Mouse (Mus musculus) forebrain, embryonic 12.5 days (tissue): ENCODE measurements around the gene Mcoln2. TPM values are rescaled to one million over a fixed set of nuclear protein-coding genes. Genes with fewer than 3 reads are reported as not detected.
"Not testable (repeated sequence)": the region's sequence is repeated elsewhere in the genome, so short reads cannot be mapped to it uniquely, and the experiment has no call there.

Source experiments
- ATAC-seq: fragments of 200-750 bp; cut with Nextera tagmentation; 2 replicates; pipeline ENCODE4 v1.8.0; 2017; ENCODE audit warnings: moderate TSS enrichment; ENCODE audit not compliant: low FRiP score
- H3K27ac ChIP-seq: fragments of 300-500 bp; sonication (generic); 2 replicates; pipeline ENCODE4 v1.5.1; 2016; ENCODE audit warnings: mild to moderate bottlenecking
- H3K27me3 ChIP-seq: fragments of 300-500 bp; sonication (generic); 2 replicates; pipeline ENCODE4 v1.6.1; 2016; ENCODE audit warnings: mild to moderate bottlenecking
- H3K36me3 ChIP-seq: fragments of 300-500 bp; sonication (generic); replicated peaks from 2 replicates; pipeline ENCODE4 v1.6.1; 2016; ENCODE audit warnings: mild to moderate bottlenecking
- H3K4me1 ChIP-seq: fragments of 300-500 bp; sonication (generic); 2 replicates; pipeline ENCODE4 v1.6.1; 2016
- H3K4me2 ChIP-seq: fragments of 300-500 bp; sonication (generic); 2 replicates; pipeline ENCODE4 v1.6.1; 2016; ENCODE audit warnings: mild to moderate bottlenecking, moderate library complexity
- H3K4me3 ChIP-seq: fragments of 300-500 bp; sonication (generic); replicated peaks from 2 replicates; pipeline ENCODE4 v1.5.1; 2016; ENCODE audit warnings: mild to moderate bottlenecking
- H3K9ac ChIP-seq: fragments of 300-500 bp; sonication (generic); 2 replicates; pipeline ENCODE4 v1.6.1; 2016; ENCODE audit warnings: mild to moderate bottlenecking
- H3K9me3 ChIP-seq: fragments of 300-500 bp; sonication (generic); 2 replicates; pipeline ENCODE4 v1.6.1; 2016
- WGBS: fragments of 180-500 bp; shearing (Covaris S2); methylation state at CpG from one replicate; pipeline ENCODE4 v1.1.7; 2016; 5-methylcytosine and 5-hydroxymethylcytosine counted together
- polyA plus RNA-seq: library from polyadenylated mRNA; unstranded; fragments of >200 nt; fragmentation: Nextera tagmentation; extraction: Ambion mirVana; gene quantifications from 2 replicates; pipeline ENCODE4 v1.2.1, GENCODE M21; 2016

Mcoln2 gene
- polyA plus RNA-seq, 1 experiment from 2014 or later, result 0.20 TPM

DNA sequence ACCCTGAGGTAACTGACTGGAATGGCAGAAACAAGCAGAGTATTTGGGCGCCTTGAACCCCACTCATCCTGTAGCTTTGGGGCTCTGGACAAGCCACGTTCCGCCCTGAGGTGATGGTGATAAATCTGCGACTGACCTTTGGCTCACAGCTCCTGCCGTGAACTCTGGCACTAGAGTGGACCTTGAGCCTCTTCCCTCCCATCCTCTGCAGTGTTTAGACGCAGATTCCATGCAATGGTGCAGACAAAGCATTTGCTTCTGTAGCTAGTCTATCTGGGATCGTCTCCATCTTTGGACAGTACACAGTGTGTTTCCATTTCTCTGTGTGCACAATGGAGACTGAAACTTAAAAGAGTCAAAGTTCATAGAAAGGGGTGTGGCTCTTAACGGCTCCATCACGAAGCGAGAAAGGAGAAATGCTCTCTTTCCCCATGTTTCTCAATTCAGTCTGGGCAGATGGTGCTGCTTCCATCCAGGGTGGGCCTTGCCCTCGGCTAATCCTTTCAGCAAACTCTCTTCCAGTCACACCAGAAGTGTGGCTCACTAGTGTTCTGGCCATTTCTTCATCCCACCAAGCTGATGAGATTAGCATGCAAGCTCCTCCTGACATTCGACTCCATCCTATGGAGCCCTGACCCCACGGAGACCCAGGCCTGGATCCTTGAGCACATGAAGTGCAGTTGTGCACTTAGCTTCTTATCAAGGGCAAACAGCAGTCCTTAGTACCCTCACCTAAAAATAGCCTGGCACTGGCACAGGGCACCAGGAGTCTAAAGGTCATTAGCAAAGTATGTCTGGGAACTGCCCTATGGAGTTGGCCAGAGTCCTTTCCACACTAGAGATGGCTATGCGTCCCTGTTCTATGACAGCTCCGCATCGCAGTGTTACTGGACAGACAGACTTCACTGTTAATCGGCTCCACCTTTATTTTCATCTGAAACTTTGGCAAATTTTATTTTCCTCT lies 47.4 kb downstream of the Mcoln2 start:
- no peak for ATAC-seq
- Histone ChIP-seq H3K36me3 (no peaks in the 10 kb centered on the region), H3K4me2 (no peak overlapping the region), H3K4me1 (no peaks in the 10 kb centered on the region; the same call in 1 of the 2 replicates), H3K27me3 (no peaks in the 10 kb centered on the region), H3K4me3 (no peak overlapping the region), H3K9ac (no peak overlapping the region), H3K9me3 (no peaks in the 10 kb centered on the region), H3K27ac (no peak overlapping the region)
- 87% methylated on average over 17 of the region's 17 CpGs for WGBS

GRCm38 (mm10) chr3:146197785-146198184 lies 48.2 kb downstream of the Mcoln2 start:
- no peak overlapping the region for H3K9ac ChIP-seq
- H3K4me1 ChIP-seq, result no peaks in the 10 kb centered on the region; the same call in 1 of the 2 replicates
- no peaks in the 10 kb centered on the region for H3K36me3 ChIP-seq
- H3K9me3 ChIP-seq, result no peaks in the 10 kb centered on the region
- no peak overlapping the region for H3K27ac ChIP-seq
- H3K27me3 ChIP-seq, result no peaks in the 10 kb centered on the region
- 89% methylated on average over 12 of the region's 12 CpGs for WGBS
- ATAC-seq, result no peak
- no peak overlapping the region for H3K4me3 ChIP-seq
- H3K4me2 ChIP-seq, result no peak overlapping the region

- no peak overlapping the region for H3K27ac ChIP-seq
- no peak overlapping the region for H3K4me2 ChIP-seq
- WGBS, result 84% methylated on average over 11 of the region's 11 CpGs
- no peaks in the 10 kb centered on the region; the same call in 1 of the 2 replicates for H3K4me1 ChIP-seq
- H3K4me3 ChIP-seq, result no peak overlapping the region
- ATAC-seq, result no peak
- no peaks in the 10 kb centered on the region for H3K27me3 ChIP-seq
- H3K9me3 ChIP-seq, result no peaks in the 10 kb centered on the region
- H3K9ac ChIP-seq, result no peak overlapping the region
- no peaks in the 10 kb centered on the region for H3K36me3 ChIP-seq
Measured at GRCm38 (mm10) chr3:146198803-146199481, 49.3 kb downstream of the Mcoln2 start.

- H3K9ac ChIP-seq, result no peak overlapping the region
- H3K4me2 ChIP-seq, result no peak overlapping the region
- no peak for ATAC-seq
- no peaks in the 10 kb centered on the region for H3K36me3 ChIP-seq
- H3K27me3 ChIP-seq, result no peaks in the 10 kb centered on the region
- H3K9me3 ChIP-seq, result no peaks in the 10 kb centered on the region
- H3K4me1 ChIP-seq, result no peaks in the 10 kb centered on the region; the same call in 1 of the 2 replicates
- H3K27ac ChIP-seq, result no peak overlapping the region
- 78% methylated on average over 3 of the region's 3 CpGs for WGBS
- H3K4me3 ChIP-seq, result no peak overlapping the region
Measured at GRCm38 (mm10) chr3:146199486-146199885, 49.9 kb downstream of the Mcoln2 start.

DNA sequence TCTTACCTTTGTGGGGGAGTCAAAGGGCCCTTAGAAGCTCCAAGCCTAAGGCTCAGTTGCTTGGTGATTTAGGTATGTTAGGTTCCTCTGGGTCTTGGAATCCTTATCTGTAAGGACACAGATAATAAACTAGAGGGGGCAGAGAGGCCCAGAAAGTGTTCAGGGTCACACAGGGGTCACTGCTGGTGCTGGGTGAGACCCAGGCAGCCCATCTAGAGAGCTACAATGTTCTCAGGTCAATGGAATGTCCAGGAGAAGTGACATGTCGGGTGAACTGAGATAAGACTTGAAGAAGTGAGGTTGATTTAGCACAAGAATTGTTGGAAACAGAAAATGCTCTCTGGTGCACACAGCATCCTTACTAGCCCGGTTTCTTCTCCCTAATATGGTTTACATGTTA lies 54.7 kb downstream of the Mcoln2 start:
- H3K4me3 ChIP-seq, result no peak overlapping the region
- H3K9ac ChIP-seq, result no peak overlapping the region
- ATAC-seq, result no peak
- H3K9me3 ChIP-seq, result no peaks in the 10 kb centered on the region
- WGBS, result 74% methylated on average over 2 of the region's 2 CpGs
- H3K27ac ChIP-seq, result no peak overlapping the region
- no peaks in the 10 kb centered on the region for H3K4me1 ChIP-seq
- H3K36me3 ChIP-seq, result no peaks in the 10 kb centered on the region
- H3K27me3 ChIP-seq, result no peaks in the 10 kb centered on the region; the same call in 1 of the 2 replicates
- no peak overlapping the region for H3K4me2 ChIP-seq

GRCm38 (mm10) chr3:146205305-146205704 lies 55.7 kb downstream of the Mcoln2 start:
- Histone ChIP-seq H3K27me3 (no peaks in the 10 kb centered on the region; the same call in 1 of the 2 replicates), H3K9me3 (no peaks in the 10 kb centered on the region), H3K36me3 (no peaks in the 10 kb centered on the region), H3K4me2 (no peak overlapping the region), H3K27ac (no peak overlapping the region), H3K9ac (no peak overlapping the region), H3K4me3 (no peak overlapping the region), H3K4me1 (no peaks in the 10 kb centered on the region)
- no peak for ATAC-seq
- WGBS, result 84% methylated on average over 11 of the region's 11 CpGs

DNA sequence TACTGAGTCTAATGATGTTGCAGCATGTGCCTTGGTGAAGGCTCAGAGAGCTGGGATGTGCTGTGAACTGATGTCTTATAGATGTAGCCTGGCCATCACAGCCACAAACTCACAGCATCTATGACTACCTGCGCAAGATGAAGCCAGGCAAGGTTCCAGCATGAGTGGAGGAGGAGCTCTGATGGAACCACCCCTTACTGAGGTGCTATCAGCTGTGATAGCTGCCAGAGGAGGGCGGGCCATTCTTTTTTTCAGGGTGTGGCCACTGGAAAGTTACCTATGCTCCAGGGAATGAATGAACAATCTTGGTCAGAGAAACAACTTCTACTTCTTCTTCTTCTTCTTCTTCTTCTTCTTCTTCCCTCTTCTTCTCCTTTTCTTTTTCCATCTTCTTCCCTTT lies 57.0 kb downstream of the Mcoln2 start:
- Histone ChIP-seq H3K27ac (no peak overlapping the region), H3K4me3 (no peak overlapping the region), H3K27me3 (no peaks in the 10 kb centered on the region; the same call in 1 of the 2 replicates), H3K4me2 (no peak overlapping the region), H3K9me3 (no peaks in the 10 kb centered on the region), H3K9ac (no peak overlapping the region), H3K36me3 (no peaks in the 10 kb centered on the region), H3K4me1 (no peaks in the 10 kb centered on the region)
- WGBS, result 71% methylated on average over 2 of the region's 2 CpGs
- ATAC-seq, result no peak

DNA sequence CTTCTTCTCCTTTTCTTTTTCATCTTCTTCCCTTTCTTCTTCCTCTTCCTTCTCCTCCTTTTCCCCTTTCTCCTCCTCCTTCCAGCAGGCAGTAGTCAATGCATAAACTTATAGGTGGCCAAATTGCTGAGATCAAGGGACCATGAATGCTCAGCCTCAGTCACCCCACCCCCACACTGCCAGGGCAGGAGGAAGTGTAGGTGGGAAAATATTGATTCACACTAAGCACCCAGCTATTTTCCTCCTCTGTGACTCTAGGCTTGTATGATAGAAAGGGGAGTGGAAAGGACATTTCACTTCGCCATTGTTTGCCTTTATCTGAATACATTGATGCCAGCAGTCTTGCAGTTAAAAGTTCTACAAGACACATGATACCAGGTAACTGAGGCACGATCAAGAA lies 57.8 kb downstream of the Mcoln2 start:
- no peak overlapping the region for H3K9ac ChIP-seq
- no peak overlapping the region for H3K27ac ChIP-seq
- no peaks in the 10 kb centered on the region; the same call in 1 of the 2 replicates for H3K27me3 ChIP-seq
- WGBS, result 81% methylated on average over 2 of the region's 2 CpGs
- no peak overlapping the region for H3K4me2 ChIP-seq
- no peaks in the 10 kb centered on the region for H3K4me1 ChIP-seq
- no peak for ATAC-seq
- H3K9me3 ChIP-seq, result no peaks in the 10 kb centered on the region
- no peaks in the 10 kb centered on the region for H3K36me3 ChIP-seq
- H3K4me3 ChIP-seq, result no peak overlapping the region

DNA sequence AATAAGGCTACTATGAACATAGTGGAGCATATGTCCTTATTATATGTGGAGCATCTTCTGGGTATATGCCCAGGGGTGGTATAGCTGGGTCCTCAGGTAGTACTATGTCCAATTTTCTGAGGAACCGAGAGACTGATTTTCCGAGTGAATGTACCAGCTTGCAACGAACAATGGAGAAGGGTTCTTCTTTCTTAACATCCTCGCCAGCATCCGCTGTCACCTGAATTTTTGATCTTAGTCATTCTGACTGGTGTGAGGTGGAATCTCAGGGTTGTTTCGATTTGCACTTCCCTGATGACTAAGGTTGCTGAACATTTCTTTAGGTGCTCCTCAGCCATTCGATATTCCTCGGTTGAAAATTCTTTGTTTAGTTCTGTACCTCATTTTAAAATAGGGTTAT lies 60.1 kb downstream of the Mcoln2 start:
- not testable (repeated sequence) for H3K4me2 ChIP-seq, H3K27ac ChIP-seq, H3K27me3 ChIP-seq, H3K9ac ChIP-seq, H3K9me3 ChIP-seq, H3K4me1 ChIP-seq, H3K36me3 ChIP-seq, ATAC-seq, H3K4me3 ChIP-seq
- WGBS, result 95% methylated on average over 8 of the region's 8 CpGs

DNA sequence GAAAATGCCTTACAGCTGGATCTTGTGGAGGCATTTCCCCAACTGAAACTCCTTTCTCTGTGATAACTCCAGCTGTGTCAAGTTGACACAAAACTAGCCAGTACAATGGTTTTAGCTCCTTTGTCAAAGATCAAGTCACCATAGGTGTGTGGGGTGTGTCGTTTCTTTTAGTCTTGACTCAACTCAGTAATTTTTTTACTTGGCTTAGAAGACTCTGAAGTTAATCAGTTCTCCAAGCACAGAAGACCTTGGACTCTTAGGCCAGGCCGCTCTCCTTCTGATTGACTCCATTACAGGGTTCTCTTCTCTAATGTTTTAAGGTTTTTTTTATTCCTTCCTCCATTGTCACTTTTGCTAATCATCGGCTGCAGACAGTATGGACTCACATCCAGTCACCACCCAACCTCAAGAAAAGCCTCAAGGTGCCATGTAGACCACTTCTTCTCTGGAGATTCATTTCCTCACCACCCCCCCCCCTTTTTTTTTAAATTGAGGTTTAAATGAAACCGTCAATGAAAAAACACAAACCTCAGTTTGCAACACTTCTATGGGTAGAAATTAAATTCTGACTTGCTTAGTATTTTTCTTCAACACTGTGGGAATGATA lies 61.6 kb downstream of the Mcoln2 start:
- no peak for ATAC-seq
- no peak overlapping the region for H3K4me3 ChIP-seq
- H3K27ac ChIP-seq, result no peak overlapping the region
- H3K27me3 ChIP-seq, result no peaks in the 10 kb centered on the region; the same call in 1 of the 2 replicates
- H3K9me3 ChIP-seq, result no peaks in the 10 kb centered on the region
- no peaks in the 10 kb centered on the region for H3K36me3 ChIP-seq
- WGBS, result 92% methylated on average over 4 of the region's 4 CpGs
- H3K4me1 ChIP-seq, result no peaks in the 10 kb centered on the region
- no peak overlapping the region for H3K9ac ChIP-seq
- H3K4me2 ChIP-seq, result no peak overlapping the region

- whole genome bisulfite sequencing, result 79% methylated on average over 2 of the region's 2 CpGs
- H3K4me2 ChIP-seq, result no peak overlapping the region
- no peak overlapping the region for H3K27ac ChIP-seq
- H3K27me3 ChIP-seq, result no peaks in the 10 kb centered on the region; the same call in 1 of the 2 replicates
- no peaks in the 10 kb centered on the region for H3K9me3 ChIP-seq
- no peaks in the 10 kb centered on the region for H3K4me1 ChIP-seq
- no peak overlapping the region for H3K4me3 ChIP-seq
- H3K9ac ChIP-seq, result no peak overlapping the region
- no peaks in the 10 kb centered on the region for H3K36me3 ChIP-seq
- ATAC-seq, result no peak
Measured at GRCm38 (mm10) chr3:146211964-146212363, 62.3 kb downstream of the Mcoln2 start.

DNA sequence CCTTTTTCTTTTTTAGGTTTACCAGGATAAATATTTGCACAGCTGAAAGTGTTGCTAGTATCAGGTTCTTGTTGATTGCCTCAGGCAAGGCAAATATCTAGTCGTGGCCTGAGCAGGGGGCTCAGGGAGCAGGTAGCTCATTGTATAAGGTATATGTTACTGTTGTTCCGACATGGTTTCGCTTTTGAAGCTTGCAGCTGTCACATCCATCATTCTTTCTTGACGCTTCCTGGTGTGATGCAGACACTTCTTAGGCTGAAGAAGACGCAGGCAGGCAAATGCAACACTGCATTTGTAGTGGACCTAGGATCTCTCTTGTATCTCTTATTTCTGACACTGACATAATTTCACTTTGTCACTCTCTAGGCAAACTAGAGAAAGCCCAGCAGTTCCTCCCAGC lies 63.7 kb downstream of the Mcoln2 start:
- Histone ChIP-seq H3K27me3 (no peaks in the 10 kb centered on the region; the same call in 1 of the 2 replicates), H3K27ac (no peak overlapping the region), H3K9me3 (no peaks in the 10 kb centered on the region), H3K4me2 (no peak overlapping the region), H3K36me3 (no peaks in the 10 kb centered on the region), H3K4me1 (no peaks in the 10 kb centered on the region), H3K4me3 (no peak overlapping the region), H3K9ac (no peak overlapping the region)
- WGBS, result 79% methylated on average over 5 of the region's 5 CpGs
- ATAC-seq, result no peak
